ENCODE assay signal across 1 mouse cellular context in genomic region chr10:120168070-120168469, GRCm38 (mm10).
TF ChIP-seq lines count a peak whose summit lies in the region.

No protein-coding gene starts in this region.

TF ChIP-seq in MEL, 35 proteins besides CTCF, POLR2A, EP300 and RAD21:
- TF ChIP-seq MAFK (IDR thresholded peaks at IDR 0.05; ENCODE audit: borderline replicate concordance, low read depth, low read length): no peak
- TF ChIP-seq ETS1 (IDR thresholded peaks at IDR 0.05; ENCODE audit: low read depth, low read length): peak; percentile 94
- no peak for TF ChIP-seq POLR2AphosphoS2 (IDR thresholded peaks at IDR 0.05; ENCODE audit: low read length)
- 0 out of 2 replicates have a peak, but pooled peaks have one; percentile 32 for TF ChIP-seq ZKSCAN1 (IDR thresholded peaks at IDR 0.05; ENCODE audit: low read depth, low read length)
- TF ChIP-seq GABPA (IDR thresholded peaks at IDR 0.05; ENCODE audit: low read depth, low read length): peak; percentile 40; the same call in 1 of the 2 replicates
- 0 out of 2 replicates have a peak, but pooled peaks have one; percentile 18 for TF ChIP-seq TBP (IDR thresholded peaks at IDR 0.05; ENCODE audit: low read depth, low read length)
- TF ChIP-seq TAL1 (IDR thresholded peaks at IDR 0.05; ENCODE audit: low read length): peak; percentile 91
- peak; percentile 63; the same call in 1 of the 2 replicates for TF ChIP-seq JUND (IDR thresholded peaks at IDR 0.05; ENCODE audit: low read depth, low read length)
- peak; percentile 45; the same call in 1 of the 2 replicates for TF ChIP-seq SIN3A (IDR thresholded peaks at IDR 0.05; ENCODE audit: low read length)
- peak; percentile 98 for TF ChIP-seq TCF12 (IDR thresholded peaks at IDR 0.05; ENCODE audit: low read depth, low read length)
- no peak for TF ChIP-seq NRF1 (IDR thresholded peaks at IDR 0.05; ENCODE audit: insufficient read depth, low read depth, low read length, poor library complexity, severe bottlenecking)
- peak; percentile 68 for TF ChIP-seq ZMIZ1 (IDR thresholded peaks at IDR 0.05; ENCODE audit: low read depth, low read length)
- peak; percentile 96 for TF ChIP-seq GATA1 (IDR thresholded peaks at IDR 0.05; ENCODE audit: low read depth, low read length)
- TF ChIP-seq HCFC1 (IDR thresholded peaks at IDR 0.05; ENCODE audit: low read depth, low read length): peak; percentile 52; the same call in 1 of the 2 replicates
- TF ChIP-seq E2F4 (IDR thresholded peaks at IDR 0.05; ENCODE audit: borderline replicate concordance, low read depth, low read length): no peak
- TF ChIP-seq BHLHE40 (IDR thresholded peaks at IDR 0.05; ENCODE audit: borderline replicate concordance, low read depth, low read length): peak; percentile 65; the same call in 1 of the 2 replicates
- TF ChIP-seq MYC (IDR thresholded peaks at IDR 0.05; ENCODE audit: low read depth, low read length): no peak
- 0 out of 2 replicates have a peak, but pooled peaks have one; percentile 26 for TF ChIP-seq MYB (IDR thresholded peaks at IDR 0.05; ENCODE audit: low read depth, low read length)
- TF ChIP-seq MAX (IDR thresholded peaks at IDR 0.05; ENCODE audit: low read length): 0 out of 2 replicates have a peak, but pooled peaks have one; percentile 38
- TF ChIP-seq ELF1 (IDR thresholded peaks at IDR 0.05; ENCODE audit: low read depth, low read length): 0 out of 2 replicates have a peak, but pooled peaks have one; percentile 28
- peak; percentile 30; the same call in 1 of the 2 replicates for TF ChIP-seq MAZ (IDR thresholded peaks at IDR 0.05; ENCODE audit: low read depth, low read length)
- TF ChIP-seq RCOR1 (IDR thresholded peaks at IDR 0.05; ENCODE audit: low read depth, low read length): peak; percentile 85
- TF ChIP-seq KAT2A (conservative IDR thresholded peaks at IDR 0.05; ENCODE audit: low read depth, low read length): peak; percentile 18; the same call in 1 of the 2 replicates
- peak; percentile 64 for TF ChIP-seq MXI1 (IDR thresholded peaks at IDR 0.05; ENCODE audit: low read depth, low read length)
